Mouse (Mus musculus) right cerebral cortex, postnatal 4 days (tissue): ENCODE results near the gene Syde2.
"Not testable (repeated sequence)": the region's sequence is repeated elsewhere in the genome, so short reads cannot be mapped to it uniquely, and the experiment has no call there.

Source experiments
- DNase-seq: peaks from one replicate; pipeline ENCODE4 v3.0.0-alpha.2; 2022

The Syde2 gene

DNA sequence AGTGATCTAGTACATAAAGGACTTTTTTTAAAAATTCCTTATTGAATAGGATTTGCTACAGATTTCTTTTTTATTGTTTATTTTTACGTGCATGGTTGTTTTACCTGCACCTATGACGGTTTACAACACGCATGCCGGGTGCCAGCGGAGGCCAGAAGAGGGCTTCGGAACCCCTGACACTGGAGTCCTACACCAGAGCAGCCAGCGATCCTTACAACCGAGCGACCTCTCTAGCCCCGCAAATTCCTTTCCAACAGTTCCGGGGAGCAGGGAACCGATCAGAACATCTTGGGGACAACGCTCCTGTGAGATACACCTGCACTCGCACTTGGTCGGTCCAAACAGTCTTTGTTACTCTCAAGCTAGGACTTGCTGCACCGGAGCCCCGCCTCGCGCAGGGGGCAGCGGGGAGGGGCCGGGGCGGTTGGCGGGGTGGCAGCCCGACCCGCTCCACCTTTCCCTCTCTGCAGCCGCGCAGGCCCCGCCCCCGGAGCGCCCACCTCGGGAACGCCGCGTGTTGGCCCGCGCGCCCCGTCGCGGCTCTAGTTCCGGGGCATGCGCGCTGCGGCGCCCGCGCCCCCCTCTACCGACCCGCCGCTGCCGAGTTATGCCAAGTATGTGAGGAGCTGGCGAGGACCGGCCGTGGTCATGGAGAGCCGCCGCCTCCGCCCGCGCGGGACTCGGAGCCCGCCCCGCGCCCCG is at the start of gene Syde2:
Gene Syde2, plus strand, starts transcription at position 603 of the 702 bp plus-strand sequence.
- DNase-seq: peak; percentile 71

DNA sequence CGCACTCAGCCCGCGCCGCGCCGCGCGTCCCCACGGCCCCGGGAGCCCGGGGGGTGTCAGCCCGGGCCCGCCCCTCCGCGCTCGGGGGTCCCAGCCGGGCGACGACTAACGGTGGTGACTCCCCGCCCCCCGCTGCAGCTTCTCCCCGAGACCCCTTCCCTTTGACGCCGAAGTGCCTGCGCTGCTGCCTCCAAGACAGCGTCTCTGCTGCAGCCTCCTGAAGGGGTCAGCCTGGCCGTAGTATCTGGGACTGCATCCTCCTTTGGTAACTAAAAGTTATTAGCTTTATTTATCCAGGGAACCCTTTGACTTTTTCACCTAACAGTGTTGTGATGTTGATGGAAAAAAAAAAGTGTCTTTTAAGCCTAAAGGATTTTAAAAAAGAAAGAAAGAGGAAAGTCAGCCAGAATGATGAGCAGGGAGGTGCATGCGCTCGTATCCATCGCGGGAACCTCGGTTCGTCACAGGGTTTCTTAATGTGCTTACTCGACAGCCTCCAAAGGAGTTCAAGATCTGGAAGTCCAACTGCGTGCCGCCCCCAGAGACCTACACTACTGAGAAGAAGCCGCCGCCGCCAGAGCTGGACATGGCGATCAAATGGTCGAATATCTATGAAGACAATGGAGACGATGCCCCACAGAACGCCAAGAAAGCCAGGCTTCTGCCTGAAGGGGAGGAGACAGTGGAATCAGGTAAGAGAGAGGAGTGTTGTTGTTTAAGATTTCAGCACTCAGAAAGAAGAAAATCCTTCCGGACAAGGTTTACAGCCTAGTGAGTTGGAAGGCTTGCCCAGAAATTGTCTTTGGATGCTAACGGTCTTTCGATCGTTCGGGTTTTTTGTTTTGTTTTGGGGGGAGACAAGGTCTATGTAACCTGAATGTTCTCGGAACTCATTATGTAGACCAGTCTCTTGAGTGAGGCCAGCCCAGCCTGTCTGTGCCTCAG is 49.0 kb upstream of the Syde2 start:
- peak; percentile 21 for DNase-seq

DNA sequence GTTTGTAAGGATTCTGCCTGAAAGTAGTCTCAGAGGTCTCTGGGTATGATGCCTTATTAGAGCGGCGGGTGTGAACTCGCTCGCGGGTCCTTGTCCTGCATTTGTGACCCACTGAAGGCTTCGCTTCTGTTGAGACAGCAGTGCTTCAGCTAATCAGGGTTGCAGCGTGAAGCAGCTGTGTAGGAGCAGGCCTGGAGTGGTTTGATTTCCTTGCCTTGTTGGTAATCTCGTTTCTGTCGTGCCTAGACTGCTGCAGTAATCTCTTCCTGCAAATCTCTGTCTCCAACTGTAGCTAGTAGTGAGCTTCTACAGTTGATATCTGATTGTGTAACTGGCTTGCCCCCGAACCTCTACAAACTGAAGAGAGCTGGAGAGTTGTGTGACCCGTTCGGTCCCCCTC is 48.3 kb upstream of the Syde2 start:
- no peak for DNase-seq

DNA sequence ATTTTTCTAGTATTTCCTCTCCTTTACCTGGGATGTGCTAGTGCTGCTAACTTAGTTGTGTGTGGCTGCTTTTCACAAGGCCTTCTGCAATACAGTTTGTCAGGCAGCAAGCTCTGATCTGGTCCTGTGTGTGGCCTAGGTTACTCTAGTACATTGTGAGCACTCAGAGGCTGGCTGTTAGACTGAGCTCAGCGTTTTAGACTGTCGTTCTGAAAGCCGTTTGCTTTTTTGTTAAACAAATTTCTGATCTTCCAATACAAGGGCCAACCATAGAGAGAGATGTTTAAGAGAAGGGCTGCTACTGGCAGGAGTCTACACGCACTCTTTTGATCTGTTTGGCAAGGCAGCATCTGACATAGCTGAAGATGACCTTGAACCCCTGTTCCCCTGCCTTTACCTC is 47.7 kb upstream of the Syde2 start:
- no peak for DNase-seq

DNA sequence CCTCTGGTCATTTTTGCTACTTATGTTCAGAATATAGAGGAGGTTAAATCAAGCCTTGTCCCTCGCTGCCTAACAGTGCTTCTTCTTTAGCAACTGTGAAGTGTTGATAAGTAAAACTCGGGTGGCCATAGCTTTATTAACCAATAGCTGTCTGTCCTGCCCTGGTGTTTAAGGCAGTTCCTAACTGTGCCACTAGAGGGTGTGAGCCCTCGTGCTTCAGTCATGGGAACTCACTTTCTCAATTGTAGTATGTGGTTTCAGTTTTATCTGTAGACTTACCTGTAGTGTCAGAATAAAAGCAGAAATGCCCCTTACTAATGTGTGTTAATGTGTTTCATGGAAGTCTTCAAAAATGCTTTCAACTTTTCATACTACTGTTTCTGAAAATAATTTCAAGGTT is 45.7 kb upstream of the Syde2 start:
- DNase-seq: peak; percentile 64

DNA sequence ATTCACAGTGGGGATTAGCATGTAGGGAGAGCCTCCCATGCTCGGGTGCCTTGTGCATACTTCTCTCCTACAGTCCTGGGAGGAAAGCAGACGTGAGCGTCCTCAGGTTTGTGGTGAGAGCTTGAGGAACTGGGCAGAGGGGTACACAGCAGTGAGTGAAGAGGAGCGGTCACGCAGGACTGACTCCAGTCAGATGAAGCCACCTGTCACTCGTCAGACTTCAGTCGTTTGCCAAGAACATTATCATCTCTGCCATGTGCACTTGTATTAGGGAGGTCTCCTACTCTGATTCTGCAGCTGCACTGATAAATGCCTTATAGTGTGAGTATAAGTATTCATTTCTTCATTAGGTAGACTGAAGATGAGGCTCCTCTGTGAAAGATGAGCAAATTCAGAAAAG is 43.3 kb upstream of the Syde2 start:
- DNase-seq: no peak

DNA sequence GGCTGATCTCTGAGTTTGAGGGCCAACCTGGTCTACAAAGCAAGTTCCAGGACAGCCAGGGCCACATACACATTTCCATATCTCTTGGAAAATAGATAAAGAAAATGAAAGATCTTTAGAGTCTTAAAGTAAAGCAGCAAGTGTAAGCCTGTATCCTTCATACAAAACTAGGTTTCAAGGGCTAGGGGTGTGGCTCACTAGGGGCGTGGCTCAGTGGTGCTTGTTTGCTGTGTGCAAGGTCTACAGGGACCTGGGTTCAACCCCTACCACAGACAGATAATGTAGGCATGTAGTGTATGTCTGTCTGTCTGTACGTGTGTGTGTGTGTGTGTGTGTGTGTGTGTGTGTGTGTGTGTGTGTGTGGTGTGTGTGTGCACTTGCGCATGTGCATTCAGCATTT is 41.8 kb upstream of the Syde2 start:
- DNase-seq: no peak

DNA sequence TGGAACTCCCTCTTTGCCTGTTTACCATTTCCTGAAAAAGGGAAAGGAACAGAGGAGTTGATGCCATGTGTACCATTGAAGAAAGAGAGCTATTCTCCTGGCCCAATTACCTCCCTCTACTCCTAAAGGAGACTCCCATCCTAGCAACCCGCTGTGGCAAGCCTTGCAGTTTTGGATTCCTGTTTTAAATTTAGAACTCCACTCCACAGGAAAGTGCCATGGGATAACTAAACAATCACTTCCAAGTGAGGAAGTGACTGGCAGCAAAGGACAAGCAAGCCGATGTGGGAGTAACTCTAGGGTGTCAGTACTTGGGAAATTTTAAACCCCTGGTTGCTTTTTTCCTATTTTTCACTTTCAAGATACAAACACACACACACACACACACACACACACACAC is 41.0 kb upstream of the Syde2 start:
- no peak for DNase-seq

DNA sequence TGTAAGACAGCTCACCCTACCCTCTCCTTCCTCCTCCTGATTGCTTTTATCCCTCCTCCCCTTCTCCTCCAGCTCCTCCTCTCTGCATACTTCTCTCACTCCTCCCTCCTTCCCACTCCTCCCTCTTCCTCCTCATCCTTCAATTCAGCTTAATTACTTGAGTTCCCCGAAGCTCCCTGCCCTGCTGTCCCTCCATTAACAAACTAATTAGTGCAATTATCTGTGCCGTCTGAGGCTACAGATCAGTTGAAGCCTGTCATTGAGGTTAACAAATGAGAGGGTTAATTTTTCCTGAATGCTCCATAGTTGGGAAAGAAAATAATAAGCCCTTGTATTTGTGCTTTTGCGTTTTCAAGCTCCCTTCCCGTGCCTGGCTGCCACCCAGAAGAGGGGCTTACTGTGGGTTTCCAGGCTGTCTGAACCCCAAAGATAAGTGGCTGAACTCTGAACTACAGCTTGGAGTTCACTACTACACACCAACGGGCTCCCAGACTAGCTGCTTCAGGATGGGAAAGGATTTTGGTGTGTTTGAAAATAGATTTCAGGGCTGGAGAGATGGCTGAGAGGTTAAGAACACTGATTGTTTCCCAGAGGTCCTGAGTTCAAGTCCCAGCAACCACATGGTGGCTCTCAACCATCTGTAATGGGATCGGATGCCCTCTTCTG is 40.0 kb upstream of the Syde2 start:
- DNase-seq: no peak

DNA sequence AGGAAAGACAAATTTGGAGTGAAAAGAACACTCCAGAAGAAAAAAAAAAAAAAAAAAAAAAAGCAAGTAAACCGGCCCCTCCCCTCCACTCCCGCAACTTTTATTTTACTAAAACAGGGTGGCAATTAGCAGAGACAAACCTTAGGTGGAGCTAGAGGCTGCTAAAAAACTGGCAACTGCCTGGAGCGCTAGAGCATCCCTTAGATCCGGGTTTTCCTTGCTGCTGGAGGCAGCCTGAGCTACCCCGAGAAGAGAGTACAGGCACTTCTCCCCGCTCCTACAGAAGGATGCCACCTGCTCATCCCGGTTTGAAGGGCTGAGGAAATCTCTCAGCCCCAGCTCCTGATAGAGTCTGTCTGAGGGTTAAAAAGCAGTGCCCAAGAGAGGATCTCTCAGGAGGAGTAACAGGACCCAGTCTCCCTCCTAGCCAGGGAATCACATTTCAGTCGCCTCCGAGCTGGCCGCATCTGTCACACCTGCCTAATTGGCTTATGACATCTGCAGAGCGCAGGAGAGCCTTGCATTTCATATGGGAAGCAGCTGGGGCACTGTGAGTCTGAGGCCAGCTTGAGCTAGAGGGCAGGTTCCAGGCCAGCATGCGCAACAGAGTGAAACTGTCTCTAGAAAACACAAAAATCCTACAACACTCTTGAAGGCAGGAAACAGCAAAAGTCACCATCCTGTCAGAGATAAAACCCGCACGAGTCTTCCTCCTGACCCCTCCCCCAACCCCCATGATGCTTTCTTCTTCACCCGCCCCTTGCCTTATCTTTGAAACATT is 37.4 kb upstream of the Syde2 start:
- peak; percentile 43 for DNase-seq

DNA sequence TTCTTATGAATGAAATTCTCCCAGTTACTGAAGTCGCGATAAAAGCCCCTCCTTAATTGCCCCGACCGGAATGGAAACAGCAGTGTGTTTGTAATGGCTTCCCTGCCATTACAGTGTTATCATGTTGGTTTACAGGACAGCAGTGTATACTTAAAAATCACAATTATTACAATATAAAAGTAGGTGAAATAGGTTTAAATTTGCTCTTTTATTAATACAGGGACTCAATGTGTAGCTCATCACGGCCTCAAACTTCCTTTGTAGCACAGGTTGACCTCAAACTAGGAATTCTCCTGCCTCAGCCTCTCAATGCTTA is 36.9 kb upstream of the Syde2 start:
- DNase-seq: no peak

DNA sequence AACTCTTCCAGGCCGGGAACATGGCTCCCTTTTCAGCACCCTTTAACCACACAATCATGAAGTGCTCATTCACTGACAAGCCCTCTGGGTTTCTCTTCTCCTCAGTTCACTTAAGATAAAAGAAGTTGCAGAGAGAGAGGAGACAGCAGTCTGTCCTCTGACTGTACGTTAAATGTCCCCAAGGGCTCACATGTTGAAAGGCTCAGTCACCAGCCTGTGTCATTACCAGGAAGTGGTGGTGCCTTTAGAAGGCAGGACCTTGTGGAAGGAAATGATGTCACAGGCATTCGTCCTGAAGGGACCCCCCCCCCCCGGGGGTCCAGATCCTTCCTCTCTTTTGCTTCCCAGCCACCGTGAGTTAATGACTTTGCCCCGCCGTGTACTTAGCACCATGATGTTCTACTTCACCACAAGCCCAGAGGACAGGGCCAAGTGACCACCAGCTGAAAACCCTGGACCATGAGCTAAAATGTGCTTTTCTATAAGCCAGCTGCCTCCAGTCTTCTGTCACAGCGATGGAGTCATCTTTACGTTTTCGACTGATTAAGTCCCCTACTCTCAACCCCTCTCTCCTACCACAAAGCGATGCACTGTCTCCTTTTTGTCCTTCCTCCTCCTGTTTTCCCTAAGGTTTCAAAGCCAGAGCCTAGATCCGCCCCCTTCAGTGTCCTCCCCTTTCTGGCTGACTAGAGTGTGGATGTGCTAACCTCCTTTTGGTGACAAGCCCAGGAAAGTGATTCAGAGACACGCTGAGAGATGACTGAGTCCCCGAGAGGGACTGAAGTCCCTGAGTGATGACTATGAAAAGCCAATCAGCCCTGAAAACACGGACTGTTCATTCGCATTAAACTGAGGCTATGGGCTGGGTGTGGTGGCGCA is 36.1 kb upstream of the Syde2 start:
- no peak for DNase-seq

DNA sequence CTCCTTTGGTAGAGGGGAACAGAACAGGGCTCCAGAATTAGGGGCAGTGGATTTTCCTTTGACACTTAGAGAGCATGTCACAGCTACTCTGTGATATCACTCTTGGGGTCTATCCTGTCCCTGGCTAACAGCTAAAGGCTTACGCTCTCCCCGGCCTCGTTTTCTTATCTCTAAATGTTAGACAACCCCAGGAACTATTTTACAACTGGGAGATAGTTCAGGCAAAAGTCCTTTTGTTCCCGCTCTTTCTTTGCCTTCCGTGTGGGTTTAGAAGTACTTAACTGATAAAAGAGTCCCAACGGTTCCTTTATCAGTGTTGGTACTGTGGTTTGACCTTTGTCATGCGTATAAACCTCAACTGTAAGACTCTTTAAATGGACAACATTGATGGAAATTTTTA is 34.7 kb upstream of the Syde2 start:
- no peak for DNase-seq

DNA sequence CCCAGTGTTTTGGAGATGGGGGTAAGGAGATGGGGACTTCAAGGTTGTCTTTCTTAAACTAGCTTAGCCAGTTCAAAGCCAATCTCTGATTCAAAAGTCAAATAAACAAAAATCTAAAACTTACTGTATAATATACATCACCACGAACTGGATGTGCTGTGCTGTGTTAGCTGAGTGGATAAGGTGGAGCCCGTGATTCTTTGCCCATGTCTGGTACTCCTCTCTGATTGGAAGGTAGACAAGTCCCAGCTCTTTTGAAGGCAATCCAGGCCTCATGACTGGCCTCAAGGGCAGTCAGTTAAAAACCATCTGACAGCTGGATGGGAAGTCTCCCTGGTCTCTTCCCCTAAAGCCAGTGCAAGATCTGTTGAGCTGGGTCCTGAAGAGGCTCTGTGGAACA is 34.3 kb upstream of the Syde2 start:
- no peak for DNase-seq

DNA sequence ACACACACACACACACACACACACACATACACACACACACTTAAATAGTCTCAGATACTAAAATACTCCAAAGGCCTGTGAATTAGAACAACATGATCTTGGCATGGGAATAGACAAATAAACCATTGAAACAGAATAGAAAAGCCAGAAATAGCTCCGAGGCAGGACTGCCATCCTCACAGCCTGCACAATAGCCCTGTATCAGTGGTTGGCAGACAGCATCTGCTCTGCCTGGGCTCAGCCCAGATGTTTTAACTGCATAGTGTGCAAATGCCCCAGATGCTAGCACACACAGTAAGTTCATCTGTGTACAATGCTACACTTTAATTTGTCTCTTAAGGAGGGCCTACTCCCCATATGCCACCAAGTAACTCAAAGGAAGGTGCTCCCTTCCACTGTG is 27.8 kb upstream of the Syde2 start:
- no peak for DNase-seq

DNA sequence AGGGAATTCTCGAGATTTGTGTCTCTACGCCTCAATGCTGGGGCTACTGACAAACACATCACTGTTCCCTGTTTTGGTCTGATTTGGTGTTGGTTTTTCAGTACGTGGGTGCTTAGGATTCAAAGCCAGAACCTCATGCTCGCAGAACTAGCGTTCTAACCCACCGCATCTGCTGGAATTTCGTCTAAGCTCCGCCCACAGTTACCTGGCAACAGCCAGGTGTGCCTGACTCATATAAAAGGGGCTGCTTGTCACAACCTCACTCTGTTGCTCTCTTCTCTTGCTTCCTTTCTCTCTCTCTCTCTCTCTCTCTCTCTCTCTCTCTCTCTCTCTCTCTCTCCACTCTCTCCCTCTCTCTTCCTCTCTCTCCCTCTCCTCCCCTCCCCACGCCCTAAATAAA is 25.3 kb upstream of the Syde2 start:
- DNase-seq: no peak

DNA sequence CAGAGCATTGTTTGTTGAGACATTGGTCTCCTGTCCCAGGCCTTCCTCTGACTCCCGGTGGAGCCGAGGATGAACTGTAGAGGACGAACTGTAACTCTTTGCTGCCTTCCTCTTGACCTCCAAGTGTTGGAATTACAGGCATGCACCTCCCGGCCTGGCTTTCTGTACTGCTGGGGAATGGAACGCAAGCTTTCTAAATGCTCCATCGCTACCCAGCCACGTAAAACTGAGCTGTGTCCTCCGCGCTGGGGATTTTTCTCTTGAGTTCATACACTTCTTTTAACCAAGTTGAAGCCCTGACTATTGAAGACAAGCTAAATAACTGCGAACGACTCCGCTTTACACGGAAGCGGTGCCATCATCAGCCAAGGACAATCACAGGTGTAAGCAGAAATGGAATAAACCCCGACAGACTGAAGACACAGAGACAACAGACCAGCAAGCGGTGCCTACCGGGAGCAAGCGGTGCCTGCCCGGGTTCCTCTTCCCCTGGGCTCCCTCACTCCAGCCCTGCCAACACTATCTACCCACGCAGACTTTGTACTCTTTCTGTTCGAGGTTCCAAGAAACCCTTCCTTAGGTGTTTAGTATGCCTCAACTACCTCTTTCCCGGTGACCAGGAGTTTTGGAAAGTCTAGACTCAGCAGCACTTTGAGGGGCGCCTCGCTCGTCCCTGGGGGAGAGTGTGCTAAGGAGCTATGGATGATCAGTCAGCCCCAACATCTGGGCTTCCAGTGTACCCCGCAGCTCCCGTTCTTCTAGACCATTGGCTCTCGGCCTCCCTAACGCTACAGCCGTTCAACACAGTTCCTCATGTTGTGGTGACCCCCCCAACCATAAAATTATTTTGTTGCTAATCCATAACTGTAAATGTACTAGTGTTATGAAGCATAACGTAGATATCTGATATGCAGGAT is 24.3 kb upstream of the Syde2 start:
- DNase-seq: no peak

DNA sequence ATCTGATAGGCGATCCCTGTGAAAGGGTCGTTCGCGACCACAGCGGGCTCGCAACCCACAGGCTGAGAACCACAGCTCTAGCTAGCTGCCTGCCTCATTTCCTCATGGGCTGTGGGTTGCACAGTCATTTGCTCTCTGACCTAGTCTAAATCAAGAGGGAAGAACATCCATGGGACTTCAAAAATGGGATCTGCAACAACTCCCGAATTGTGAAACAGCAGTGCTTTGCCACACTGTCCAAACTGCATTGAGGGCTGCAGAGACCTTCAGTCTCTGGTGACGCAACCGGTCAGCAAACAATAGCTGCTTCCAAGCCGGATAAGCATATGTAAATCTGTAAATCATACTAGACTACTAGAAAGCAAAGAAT is 23.7 kb upstream of the Syde2 start:
- no peak for DNase-seq

DNA sequence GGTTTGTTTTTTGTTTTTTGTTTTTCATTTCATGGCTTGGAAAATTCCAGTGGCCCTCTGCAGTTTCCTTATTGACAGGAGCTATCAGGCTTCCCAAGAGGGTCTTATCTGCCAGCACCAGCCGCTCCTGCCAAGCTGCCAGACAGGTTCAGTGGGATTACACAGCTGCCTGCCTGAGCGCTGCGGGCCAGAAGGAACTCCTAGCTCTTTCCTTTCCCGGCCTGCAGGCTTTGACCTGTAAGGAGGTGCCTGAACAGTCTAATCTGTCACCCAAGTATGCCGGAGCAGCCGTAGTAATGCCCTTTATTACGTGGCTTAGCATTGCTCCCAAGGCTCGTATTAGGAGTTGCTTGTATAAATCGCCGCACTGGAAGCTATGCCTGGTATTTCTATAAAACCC is 23.2 kb upstream of the Syde2 start:
- no peak for DNase-seq

DNA sequence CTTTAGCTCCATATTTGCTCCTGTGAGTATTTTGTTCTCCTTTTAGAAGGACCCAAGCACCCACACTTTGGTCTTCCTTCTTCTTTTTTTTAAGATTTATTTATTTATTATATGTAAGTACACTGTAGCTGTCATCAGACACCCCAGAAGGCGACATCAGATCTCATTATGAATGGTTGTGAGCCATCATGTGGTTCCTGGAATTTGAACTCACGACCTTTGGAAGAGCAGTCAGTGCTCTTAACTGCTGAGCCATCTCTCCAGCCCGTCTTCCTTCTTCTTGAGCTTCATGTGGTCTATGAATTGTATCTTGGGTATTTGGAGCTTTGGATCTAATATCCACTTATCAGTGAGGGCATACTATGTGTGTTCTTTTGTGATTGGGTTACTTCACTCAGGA is 22.1 kb upstream of the Syde2 start:
- DNase-seq: not testable (repeated sequence)

DNA sequence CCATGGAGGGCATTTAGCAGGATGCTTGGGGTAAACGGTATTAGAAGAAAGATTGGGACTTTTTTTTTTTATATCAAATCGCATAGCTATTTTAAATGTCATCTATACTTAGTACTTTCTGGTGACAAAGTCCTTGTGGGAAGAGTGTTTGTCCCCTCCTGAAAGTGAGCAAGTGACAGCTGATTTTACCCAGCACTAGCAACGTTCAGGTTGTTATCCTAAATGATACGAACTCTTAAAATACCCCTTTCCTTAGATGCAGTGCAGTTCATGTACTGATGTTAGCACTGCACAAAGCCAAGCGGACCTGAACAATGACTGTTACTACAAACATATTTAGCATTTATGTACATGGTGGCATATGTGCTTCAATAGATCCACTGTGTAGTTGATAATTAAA is 20.9 kb upstream of the Syde2 start:
- no peak for DNase-seq
